Mouse (Mus musculus) neural tube, embryonic 15.5 days (tissue): Measurements from ENCODE around the gene Atp5b. TPM values are rescaled to one million over a fixed set of nuclear protein-coding genes. Genes with fewer than 3 reads are reported as not detected.
A peak's percentile ranks its signal among the peaks of the same experiment; 100 is the strongest.
"Not testable (repeated sequence)": the region's sequence is repeated elsewhere in the genome, so short reads cannot be mapped to it uniquely, and the experiment has no call there.

Experiments used
- ATAC-seq: fragments of 200-750 bp; cut with Nextera tagmentation; 2 replicates; pipeline ENCODE4 v1.8.0; 2017; ENCODE audit warnings: mild to moderate bottlenecking, moderate TSS enrichment, moderate library complexity; ENCODE audit not compliant: low FRiP score
- H3K27ac ChIP-seq: fragments of 300-500 bp; sonication (generic); replicated peaks from 2 replicates; pipeline ENCODE4 v1.5.1; 2015; ENCODE audit warnings: mild to moderate bottlenecking, inconsistent platforms
- H3K27me3 ChIP-seq: fragments of 300-500 bp; sonication (generic); replicated peaks from 2 replicates; pipeline ENCODE4 v1.6.1; 2015; ENCODE audit warnings: inconsistent platforms
- H3K36me3 ChIP-seq: fragments of 300-500 bp; sonication (generic); 2 replicates; pipeline ENCODE4 v1.6.1; 2015; ENCODE audit warnings: inconsistent platforms
- H3K4me1 ChIP-seq: fragments of 300-500 bp; sonication (generic); 2 replicates; pipeline ENCODE4 v1.6.1; 2015; ENCODE audit warnings: inconsistent platforms
- H3K4me2 ChIP-seq: fragments of 300-500 bp; sonication (generic); 2 replicates; pipeline ENCODE4 v1.6.1; 2015; ENCODE audit warnings: inconsistent platforms, mild to moderate bottlenecking, moderate library complexity
- H3K4me3 ChIP-seq: fragments of 300-500 bp; sonication (generic); replicated peaks from 2 replicates; pipeline ENCODE4 v1.5.1; 2015; ENCODE audit warnings: mild to moderate bottlenecking, inconsistent platforms
- H3K9ac ChIP-seq: fragments of 300-500 bp; sonication (generic); replicated peaks from 2 replicates; pipeline ENCODE4 v1.6.1; 2015; ENCODE audit warnings: mild to moderate bottlenecking, inconsistent platforms
- H3K9me3 ChIP-seq: fragments of 300-500 bp; sonication (generic); replicated peaks from 2 replicates; pipeline ENCODE4 v1.6.1; 2016; ENCODE audit warnings: inconsistent platforms
- WGBS: fragments of 180-500 bp; shearing (Covaris S2); methylation state at CpG from one replicate; pipeline ENCODE4 v1.1.7; 2015; ENCODE audit warnings: mixed read lengths; 5-methylcytosine and 5-hydroxymethylcytosine counted together
- polyA plus RNA-seq: library from polyadenylated mRNA; unstranded; fragments of >200 nt; fragmentation: Nextera tagmentation; extraction: Ambion mirVana; gene quantifications from 2 replicates; pipeline ENCODE4 v1.2.1, GENCODE M21; 2015

Atp5b gene
- polyA plus RNA-seq, 1 experiment from 2014 or later: 2,338 TPM

DNA sequence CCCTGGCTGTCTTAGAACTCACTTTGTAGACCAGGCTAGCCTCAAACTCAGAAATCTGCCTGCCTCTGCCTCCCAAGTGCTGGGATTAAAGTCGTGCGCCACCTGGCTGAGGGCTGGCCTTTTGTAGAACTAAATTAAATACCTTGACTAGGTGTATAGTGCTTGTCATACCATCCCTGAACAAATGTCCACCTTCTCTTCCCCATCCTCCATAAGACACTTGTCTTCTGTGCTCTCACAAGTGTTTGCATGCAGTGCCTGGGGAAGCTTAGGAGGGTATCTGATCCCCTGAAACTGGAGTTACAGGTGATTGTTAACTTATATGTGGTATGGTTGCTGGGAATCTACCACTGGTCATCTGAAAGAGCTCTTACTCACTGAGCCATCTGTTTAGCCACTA lies 32.7 kb upstream of the Atp5b start:
- WGBS: 90% methylated on average over 2 of the region's 2 CpGs
- ATAC-seq: no peak

DNA sequence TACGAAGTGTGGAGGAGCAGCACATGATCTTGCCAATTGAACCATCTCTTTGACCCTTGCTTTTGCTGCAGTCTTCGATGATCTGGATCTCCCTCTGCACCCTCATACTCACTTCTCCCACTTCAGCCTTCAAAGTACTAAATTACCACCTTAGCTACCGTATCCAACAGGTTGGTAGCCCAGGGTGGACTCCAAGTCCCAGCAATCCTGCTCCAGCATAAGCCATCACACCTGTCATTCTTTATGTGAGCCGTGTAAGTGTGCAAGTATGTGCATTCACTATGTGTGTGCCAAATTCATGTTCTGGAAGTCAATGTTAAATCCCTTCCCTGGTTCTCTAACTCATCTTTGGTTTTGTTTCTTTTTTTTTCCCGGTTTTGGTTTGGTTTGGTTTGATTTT lies 31.5 kb upstream of the Atp5b start:
- ATAC-seq: no peak
- Histone ChIP-seq H3K4me1 (no peaks in the 10 kb centered on the region), H3K27me3 (no peaks in the 10 kb centered on the region), H3K9ac (no peak overlapping the region), H3K4me2 (no peak overlapping the region), H3K9me3 (no peaks in the 10 kb centered on the region), H3K4me3 (no peak overlapping the region), H3K27ac (no peak overlapping the region), H3K36me3 (peaks cover 42% of the 10 kb centered on the region)
- WGBS: 95% methylated on average over 5 of the region's 5 CpGs

More for the DNA sequence above, 32.7 kb upstream of the Atp5b start:
- no peak overlapping the region for H3K9ac ChIP-seq
- peaks cover 55% of the 10 kb centered on the region for H3K36me3 ChIP-seq
- no peak overlapping the region for H3K27ac ChIP-seq
- H3K4me1 ChIP-seq: no peaks in the 10 kb centered on the region
- no peaks in the 10 kb centered on the region for H3K9me3 ChIP-seq
- H3K4me3 ChIP-seq: no peak overlapping the region
- H3K27me3 ChIP-seq: no peaks in the 10 kb centered on the region
- no peak overlapping the region for H3K4me2 ChIP-seq

DNA sequence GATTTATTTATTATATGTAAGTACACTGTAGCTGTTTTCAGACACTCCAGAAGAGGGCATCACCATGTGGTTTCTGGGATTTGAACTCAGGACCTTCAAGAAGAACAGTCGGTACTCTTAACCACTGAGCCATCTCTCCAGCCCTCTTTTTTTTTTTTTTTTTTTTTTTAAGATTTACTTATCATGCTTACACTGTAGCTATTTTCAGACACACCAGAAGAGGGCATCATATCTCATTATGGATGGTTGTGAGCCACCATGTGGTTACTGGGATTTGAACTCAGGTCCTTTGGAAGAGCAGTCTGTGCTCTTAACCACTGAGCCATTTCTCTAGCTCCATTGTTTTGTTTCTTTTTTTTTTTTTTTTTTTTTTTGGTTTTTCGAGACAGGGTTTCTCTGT lies 30.9 kb upstream of the Atp5b start:
- H3K4me1 ChIP-seq, H3K27me3 ChIP-seq, H3K4me2 ChIP-seq, H3K27ac ChIP-seq, H3K4me3 ChIP-seq, H3K9me3 ChIP-seq, ATAC-seq, H3K9ac ChIP-seq: not testable (repeated sequence)
- peaks cover 38% of the 10 kb centered on the region for H3K36me3 ChIP-seq
- WGBS: 100% methylated on average over 1 of the region's 2 CpGs

DNA sequence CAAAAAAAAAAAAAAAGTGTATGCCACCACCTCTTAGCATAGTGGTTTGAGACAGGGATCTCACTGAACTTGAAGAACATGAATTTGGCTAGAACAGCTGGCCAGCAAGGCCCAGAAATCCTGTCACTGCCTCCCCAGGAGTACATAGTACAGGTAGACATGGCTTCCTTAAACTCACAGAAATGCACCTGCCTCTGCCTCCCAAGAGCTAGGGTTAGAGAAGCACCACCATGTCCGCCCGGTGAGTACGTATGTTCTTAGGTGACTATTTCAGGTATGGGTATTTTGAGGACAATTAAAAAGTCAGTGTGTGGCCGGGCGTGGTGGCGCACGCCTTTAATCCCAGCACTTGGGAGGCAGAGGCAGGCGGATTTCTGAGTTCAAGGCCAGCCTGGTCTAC lies 30.1 kb upstream of the Atp5b start:
- no peak overlapping the region for H3K27ac ChIP-seq
- H3K9ac ChIP-seq: no peak overlapping the region
- H3K4me3 ChIP-seq: no peak overlapping the region
- H3K9me3 ChIP-seq: no peaks in the 10 kb centered on the region
- H3K27me3 ChIP-seq: no peaks in the 10 kb centered on the region
- ATAC-seq: no peak
- no peak overlapping the region for H3K4me2 ChIP-seq
- peaks cover 33% of the 10 kb centered on the region for H3K36me3 ChIP-seq
- 95% methylated on average over 8 of the region's 8 CpGs for WGBS
- H3K4me1 ChIP-seq: peaks cover 7% of the 10 kb centered on the region

DNA sequence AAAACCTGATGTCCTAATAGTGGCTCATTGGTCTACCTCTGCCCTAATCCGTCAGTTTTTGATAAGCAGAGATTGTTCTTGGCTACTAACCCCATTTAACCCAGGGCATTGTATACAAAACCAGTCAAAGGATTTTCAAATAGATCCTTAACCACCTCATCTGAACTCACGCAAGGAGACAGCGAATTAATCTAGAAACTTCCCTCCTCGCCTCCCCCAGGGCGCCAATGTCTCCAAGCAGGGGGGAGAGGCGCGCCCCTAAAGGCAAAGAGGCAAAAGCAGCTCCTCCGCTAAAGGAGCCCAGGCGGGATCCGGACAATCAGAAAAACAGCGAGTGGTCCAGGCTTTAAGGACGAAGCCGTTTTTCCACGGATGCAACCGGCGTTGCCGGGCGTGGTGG lies 24.9 kb upstream of the Atp5b start:
- ATAC-seq: peak; percentile 51
- peaks cover 36% of the 10 kb centered on the region for H3K4me1 ChIP-seq
- no peaks in the 10 kb centered on the region for H3K36me3 ChIP-seq

DNA sequence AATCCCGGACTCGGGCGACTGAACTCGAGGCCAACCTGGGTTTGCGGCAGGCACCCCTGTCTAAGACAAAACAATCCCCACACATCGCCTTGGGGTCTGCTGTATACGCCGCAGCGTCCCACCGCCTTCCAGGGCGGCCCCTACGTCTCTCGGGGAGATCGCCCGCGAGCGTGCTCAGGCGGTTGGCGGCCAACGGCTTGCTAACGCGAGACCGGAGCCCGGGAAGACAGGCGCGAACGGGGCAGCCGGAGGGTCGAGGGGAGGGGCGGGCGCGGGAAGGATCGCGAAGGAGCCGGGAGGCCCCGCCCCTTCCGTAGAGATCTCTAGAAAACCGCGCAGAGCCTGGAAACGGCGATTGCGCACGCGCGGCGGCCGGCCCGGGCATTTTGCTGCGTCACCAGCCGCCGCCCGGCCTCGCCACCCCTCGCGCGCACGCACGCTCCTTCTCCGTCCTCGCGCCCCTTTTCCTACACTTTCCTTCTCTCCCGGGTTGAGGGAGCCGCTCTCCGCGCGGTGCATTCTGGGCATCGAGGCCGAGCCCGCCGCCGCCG lies 24.4 kb upstream of the Atp5b start, which contains the start of gene Ptges3:
TSS of gene Ptges3 (plus strand) at position 354 of the 551 bp plus-strand sequence.
- ATAC-seq: peak; percentile 94
- Histone ChIP-seq H3K9me3 (no peaks in the 10 kb centered on the region), H3K4me1 (peaks cover 36% of the 10 kb centered on the region), H3K27ac (peak within 1 kb of the TSS; percentile 98), H3K27me3 (no peaks in the 10 kb centered on the region), H3K36me3 (0 out of 2 replicates have a peak, but pooled peaks cover 2% of the 10 kb centered on the region), H3K4me2 (peak within 1 kb of the TSS; percentile 88), H3K4me3 (peak within 1 kb of the TSS; percentile 75), H3K9ac (peak within 1 kb of the TSS; percentile 92)
- WGBS: under 1% methylated on average over 65 of the region's 72 CpGs

More for the DNA sequence above, 24.9 kb upstream of the Atp5b start:
- Histone ChIP-seq H3K4me3 (peak overlapping the region; percentile 75), H3K4me2 (peak overlapping the region; percentile 88), H3K9me3 (no peaks in the 10 kb centered on the region), H3K27me3 (no peaks in the 10 kb centered on the region), H3K9ac (peak overlapping the region; percentile 92), H3K27ac (peak overlapping the region; percentile 98)
- 1% methylated on average over 18 of the region's 18 CpGs for WGBS

DNA sequence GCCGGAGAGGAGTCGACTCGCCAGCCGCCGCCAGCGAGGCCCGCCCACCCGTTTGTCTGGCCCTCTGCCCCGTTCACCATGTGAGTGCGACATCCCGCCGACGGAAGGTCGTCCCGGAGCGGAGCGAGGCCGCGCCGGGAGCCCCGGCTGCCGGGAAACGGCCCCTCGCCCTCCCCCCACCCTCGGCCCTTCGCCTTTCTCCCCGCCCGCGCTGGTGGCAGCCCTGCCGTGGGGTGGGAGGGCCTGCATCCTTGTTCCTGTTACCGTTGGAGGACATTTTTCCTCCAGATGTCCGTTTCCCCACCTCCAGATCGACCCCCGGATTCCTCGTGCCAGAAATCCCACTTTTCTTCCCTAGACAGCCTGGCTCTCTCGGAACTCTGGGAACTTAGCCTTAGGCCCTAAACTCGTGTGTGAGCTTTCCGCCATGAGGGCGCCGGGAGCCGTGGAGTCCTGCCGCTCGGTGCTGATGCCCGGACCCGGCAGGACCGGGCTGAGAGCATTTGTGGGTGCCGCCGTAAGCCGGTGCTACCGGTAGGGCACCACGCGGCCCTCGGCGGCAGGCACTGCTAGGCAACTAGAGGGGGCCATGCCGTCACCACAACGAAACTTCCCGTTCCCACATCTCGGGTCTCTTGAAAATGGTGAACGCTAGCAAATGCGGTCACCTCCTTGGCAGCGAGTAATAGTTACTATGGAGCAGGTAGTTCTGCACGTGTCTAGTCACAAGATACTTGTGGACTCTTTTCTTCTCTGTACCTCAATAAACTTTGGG lies 23.7 kb upstream of the Atp5b start:
- under 1% methylated on average over 57 of the region's 62 CpGs for WGBS
- peak; percentile 61 for ATAC-seq
- peak overlapping the region; percentile 75 for H3K4me3 ChIP-seq
- H3K9ac ChIP-seq: peak overlapping the region; percentile 92
- peak overlapping the region; percentile 88 for H3K4me2 ChIP-seq
- no peaks in the 10 kb centered on the region for H3K9me3 ChIP-seq
- no peaks in the 10 kb centered on the region for H3K27me3 ChIP-seq
- H3K36me3 ChIP-seq: 0 out of 2 replicates have a peak, but pooled peaks cover 6% of the 10 kb centered on the region
- H3K4me1 ChIP-seq: peaks cover 36% of the 10 kb centered on the region
- H3K27ac ChIP-seq: peak overlapping the region; percentile 98

DNA sequence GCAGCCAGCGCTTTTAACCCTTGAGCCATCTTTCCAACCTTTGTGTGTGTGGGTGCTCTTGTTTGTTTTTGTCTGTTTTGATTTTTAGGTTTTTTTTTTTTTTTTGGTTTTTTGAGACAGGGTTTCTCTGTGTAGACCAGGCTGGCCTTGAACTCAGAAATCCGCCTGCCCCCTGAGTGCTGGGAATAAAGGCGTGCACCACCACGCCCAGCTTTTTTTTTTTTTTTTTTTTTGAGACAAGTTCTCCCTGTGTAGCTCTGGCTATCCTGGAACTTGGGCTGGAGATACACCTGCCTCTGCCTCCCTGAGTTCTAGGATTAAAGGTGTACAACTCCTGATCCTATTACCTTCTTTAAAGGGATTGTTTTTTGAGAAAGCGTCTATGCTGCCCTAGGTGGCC lies 22.0 kb upstream of the Atp5b start:
- no peak for ATAC-seq
- Histone ChIP-seq H3K4me2 (peak overlapping the region; percentile 88), H3K9me3 (no peaks in the 10 kb centered on the region), H3K27me3 (no peaks in the 10 kb centered on the region), H3K36me3 (0 out of 2 replicates have a peak, but pooled peaks cover 6% of the 10 kb centered on the region), H3K4me1 (peaks cover 36% of the 10 kb centered on the region), H3K27ac (no peak overlapping the region), H3K9ac (0 out of 2 replicates have a peak overlapping the region, but pooled peaks have one; percentile 18), H3K4me3 (peak overlapping the region; percentile 75)
- 94% methylated on average over 5 of the region's 5 CpGs for WGBS

DNA sequence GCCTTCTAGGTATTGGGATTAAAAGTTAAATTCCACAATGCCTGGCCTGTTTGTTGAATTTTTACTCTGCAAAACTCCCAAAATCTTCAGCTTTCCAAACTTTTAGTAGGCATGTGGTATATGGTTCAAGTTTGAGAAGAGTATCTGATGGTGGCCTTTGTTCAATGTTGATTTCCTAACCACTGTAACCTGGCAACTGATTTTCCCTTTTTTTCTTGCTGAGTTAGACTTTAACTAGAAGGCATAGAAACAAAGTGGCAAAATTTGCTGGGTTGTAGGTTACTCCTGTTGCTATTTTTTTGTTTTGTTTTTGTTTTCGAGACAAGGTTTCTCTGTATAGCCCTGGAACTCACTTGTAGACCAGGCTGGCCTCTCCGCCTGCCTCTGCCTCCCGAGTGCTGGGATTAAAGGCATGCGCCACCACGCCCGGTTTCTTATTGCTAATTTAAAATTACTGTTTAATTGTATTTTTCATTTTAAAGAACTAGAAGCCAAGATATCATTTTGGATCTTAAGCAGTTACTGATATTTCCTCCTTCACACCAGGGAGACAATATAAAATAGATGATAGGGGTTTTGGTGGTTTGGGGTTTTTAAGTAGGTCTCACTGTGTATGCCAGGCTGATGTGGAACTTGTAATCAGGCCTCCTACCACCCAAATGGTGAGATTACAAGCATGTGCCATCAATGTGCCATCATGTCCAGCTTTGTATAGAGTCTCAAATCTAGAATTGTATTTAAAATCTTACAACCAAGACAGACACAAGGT lies 20.7 kb upstream of the Atp5b start:
- Histone ChIP-seq H3K4me1 (peaks cover 34% of the 10 kb centered on the region), H3K27me3 (no peaks in the 10 kb centered on the region), H3K9ac (no peak overlapping the region), H3K4me3 (no peak overlapping the region), H3K36me3 (0 out of 2 replicates have a peak, but pooled peaks cover 6% of the 10 kb centered on the region), H3K27ac (no peak overlapping the region), H3K4me2 (no peak overlapping the region), H3K9me3 (no peaks in the 10 kb centered on the region)
- no peak for ATAC-seq
- WGBS: 96% methylated on average over 6 of the region's 6 CpGs

DNA sequence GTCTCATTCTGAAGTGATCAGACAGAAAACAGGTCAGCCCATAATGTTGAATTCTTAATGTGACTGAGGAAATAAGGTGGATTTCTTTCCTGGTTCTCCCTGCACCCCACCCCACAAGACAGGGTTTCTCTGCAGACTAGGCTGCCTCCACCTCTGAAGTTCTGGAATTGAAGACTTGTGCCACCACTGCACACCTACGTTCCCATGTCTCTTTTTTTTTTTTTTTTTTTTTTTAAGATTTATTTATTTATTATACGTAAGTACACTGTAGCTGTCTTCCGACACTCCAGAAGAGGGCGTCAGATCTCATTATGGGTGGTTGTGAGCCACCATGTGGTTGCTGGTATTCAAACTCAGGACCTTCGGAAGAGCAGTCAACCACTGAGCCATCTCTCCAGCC lies 17.0 kb upstream of the Atp5b start:
- no peak for ATAC-seq

DNA sequence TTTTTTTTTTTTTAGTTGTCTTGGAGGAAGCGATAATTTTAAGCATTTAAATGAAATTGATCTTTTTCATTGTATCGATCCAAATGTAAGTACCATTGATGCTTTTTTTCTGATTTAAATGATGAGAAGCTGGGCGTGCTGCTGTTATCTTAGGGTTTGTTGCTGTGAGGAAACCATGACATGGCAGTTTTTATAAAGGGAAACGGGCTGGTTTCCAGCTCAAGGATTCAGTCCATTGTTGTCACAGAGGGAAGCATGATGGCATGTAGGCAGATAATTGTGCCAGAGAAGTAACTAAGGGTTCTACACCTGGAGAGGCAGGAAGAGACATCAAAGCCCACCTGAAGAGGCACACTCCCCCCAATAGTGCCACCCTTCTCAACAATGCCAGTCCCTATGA lies 13.9 kb upstream of the Atp5b start:
- WGBS: 94% methylated on average over 4 of the region's 4 CpGs
- H3K9me3 ChIP-seq: no peaks in the 10 kb centered on the region
- no peak overlapping the region for H3K4me3 ChIP-seq
- no peak overlapping the region for H3K27ac ChIP-seq
- peaks cover 43% of the 10 kb centered on the region for H3K36me3 ChIP-seq
- ATAC-seq: no peak
- H3K9ac ChIP-seq: no peak overlapping the region
- H3K4me2 ChIP-seq: no peak overlapping the region
- H3K27me3 ChIP-seq: no peaks in the 10 kb centered on the region
- no peaks in the 10 kb centered on the region for H3K4me1 ChIP-seq

More for the DNA sequence above, 17.0 kb upstream of the Atp5b start:
- Histone ChIP-seq H3K36me3 (peaks cover 25% of the 10 kb centered on the region), H3K4me3 (no peak overlapping the region), H3K4me1 (peaks cover 12% of the 10 kb centered on the region), H3K4me2 (no peak overlapping the region), H3K27me3 (no peaks in the 10 kb centered on the region), H3K9me3 (no peaks in the 10 kb centered on the region), H3K27ac (no peak overlapping the region), H3K9ac (no peak overlapping the region)
- WGBS: 88% methylated on average over 5 of the region's 5 CpGs
